Mouse (Mus musculus) limb, embryonic 11.5 days (tissue): ENCODE measurements around the gene Sgip1. TPM values are rescaled to one million over a fixed set of nuclear protein-coding genes. Genes with fewer than 3 reads are reported as not detected.

Source experiments
- ATAC-seq: fragments of 200-750 bp; cut with Nextera tagmentation; 2 replicates; pipeline ENCODE4 v1.8.0; 2017; ENCODE audit warnings: low read depth; ENCODE audit not compliant: insufficient number of reproducible peaks, low FRiP score, low TSS enrichment
- DNase-seq: peaks from one replicate; pipeline ENCODE4 v3.0.0-alpha.2; 2015; ENCODE audit warnings: low spot score
- H3K27ac ChIP-seq: fragments of 300-500 bp; sonication (generic); replicated peaks from 2 replicates; pipeline ENCODE4 v1.5.1; 2014; ENCODE audit warnings: low read depth, mild to moderate bottlenecking, low read length
- H3K27me3 ChIP-seq: fragments of 300-500 bp; sonication (generic); 2 replicates; pipeline ENCODE4 v1.6.1; 2014; ENCODE audit warnings: mild to moderate bottlenecking, low read length, mixed read lengths; ENCODE audit not compliant: control insufficient read depth, insufficient read depth
- H3K36me3 ChIP-seq: fragments of 300-500 bp; sonication (generic); 2 replicates; pipeline ENCODE4 v1.6.1; 2014; ENCODE audit warnings: mild to moderate bottlenecking, low read length, moderate library complexity, mixed read lengths; ENCODE audit not compliant: control insufficient read depth, insufficient read depth
- H3K4me1 ChIP-seq: fragments of 300-500 bp; sonication (generic); 2 replicates; pipeline ENCODE4 v1.6.1; 2014; ENCODE audit warnings: low read length, mixed read lengths; ENCODE audit not compliant: control insufficient read depth, insufficient read depth
- H3K4me2 ChIP-seq: fragments of 300-500 bp; sonication (generic); 2 replicates; pipeline ENCODE4 v1.6.1; 2014; ENCODE audit warnings: low read depth, mild to moderate bottlenecking, moderate library complexity; ENCODE audit not compliant: severe bottlenecking
- H3K4me3 ChIP-seq: fragments of 300-500 bp; sonication (generic); 2 replicates; pipeline ENCODE4 v1.5.1; 2014; ENCODE audit warnings: low read depth, low read length
- H3K9ac ChIP-seq: fragments of 300-500 bp; sonication (generic); 2 replicates; pipeline ENCODE4 v1.6.1; 2014; ENCODE audit warnings: mild to moderate bottlenecking, low read length
- H3K9me3 ChIP-seq: fragments of 300-500 bp; sonication (generic); 2 replicates; pipeline ENCODE4 v1.6.1; 2016; ENCODE audit warnings: low read length; ENCODE audit not compliant: control insufficient read depth
- WGBS: fragments of 180-500 bp; shearing (Covaris S2); extraction: QIAGEN DNeasy Blood & Tissue Kit; methylation state at CpG from one replicate; pipeline ENCODE4 v1.1.7; 2014; 5-methylcytosine and 5-hydroxymethylcytosine counted together
- polyA plus RNA-seq: library from polyadenylated mRNA; unstranded; fragments of >200 nt; fragmentation: Nextera tagmentation; extraction: Ambion mirVana; gene quantifications from 2 replicates; pipeline ENCODE4 v1.2.1, GENCODE M21; 2014

The Sgip1 gene
- polyA plus RNA-seq, 1 experiment from 2014 or later, result 5.2 TPM

DNA sequence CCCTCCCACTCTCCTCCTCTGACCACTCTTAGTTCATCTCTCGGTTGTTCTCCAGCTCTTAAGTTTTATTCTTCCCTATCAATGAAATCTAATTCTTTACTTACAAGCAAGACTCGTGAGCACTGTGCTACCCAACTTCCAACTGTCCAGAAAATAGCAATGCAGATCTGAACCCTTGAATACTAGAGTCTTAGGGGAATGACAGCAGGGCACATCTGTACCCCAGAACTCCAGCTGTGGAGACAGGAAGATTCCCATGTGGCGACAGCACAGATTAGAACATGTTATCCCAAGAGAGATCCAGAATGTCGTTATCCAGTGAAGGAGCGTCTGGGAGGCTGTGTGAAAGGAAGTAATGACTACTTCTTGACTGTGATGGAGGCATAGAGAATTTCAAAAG lies 265.2 kb downstream of the Sgip1 start:
- ATAC-seq (no peak), DNase-seq (no peak)
- Histone ChIP-seq H3K27me3 (no peaks in the 10 kb centered on the region), H3K27ac (peak overlapping the region; percentile 55), H3K36me3 (no peaks in the 10 kb centered on the region), H3K4me1 (peaks cover 12% of the 10 kb centered on the region), H3K9ac (no peak overlapping the region), H3K4me2 (no peak overlapping the region), H3K9me3 (no peaks in the 10 kb centered on the region), H3K4me3 (no peak overlapping the region)
- WGBS, result 79% methylated on average over 5 of the region's 5 CpGs

DNA sequence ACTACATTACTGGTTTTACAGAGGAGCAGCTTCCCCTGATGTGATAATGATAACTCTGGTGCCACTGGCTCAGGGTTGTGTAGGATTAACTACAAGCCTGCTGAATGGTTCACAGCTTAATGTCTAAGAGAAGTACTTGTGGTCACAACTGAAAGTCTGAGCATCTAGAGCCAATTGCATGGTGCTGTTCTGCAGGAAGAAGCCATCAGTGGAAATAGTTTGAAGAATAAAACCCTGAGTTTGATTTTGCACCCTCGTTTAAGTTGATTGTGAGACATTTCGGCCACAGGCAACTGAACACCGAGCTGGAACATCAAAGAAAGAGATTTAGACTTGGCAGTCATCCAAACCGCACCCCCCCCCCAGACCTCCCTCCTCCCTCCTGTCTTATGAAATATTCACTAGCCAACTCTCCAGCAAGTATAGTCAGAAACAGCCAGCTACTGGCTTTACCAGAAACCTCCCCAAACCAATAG lies 265.9 kb downstream of the Sgip1 start:
- Histone ChIP-seq H3K4me2 (no peak overlapping the region), H3K4me3 (no peak overlapping the region), H3K9me3 (no peaks in the 10 kb centered on the region), H3K36me3 (no peaks in the 10 kb centered on the region), H3K4me1 (peaks cover 16% of the 10 kb centered on the region), H3K27me3 (no peaks in the 10 kb centered on the region), H3K9ac (no peak overlapping the region), H3K27ac (no peak overlapping the region)
- DNase-seq (peak; percentile 49), ATAC-seq (peak; percentile 48; the same call in 1 of the 2 replicates)
- 27% methylated on average over 4 of the region's 4 CpGs for WGBS

DNA sequence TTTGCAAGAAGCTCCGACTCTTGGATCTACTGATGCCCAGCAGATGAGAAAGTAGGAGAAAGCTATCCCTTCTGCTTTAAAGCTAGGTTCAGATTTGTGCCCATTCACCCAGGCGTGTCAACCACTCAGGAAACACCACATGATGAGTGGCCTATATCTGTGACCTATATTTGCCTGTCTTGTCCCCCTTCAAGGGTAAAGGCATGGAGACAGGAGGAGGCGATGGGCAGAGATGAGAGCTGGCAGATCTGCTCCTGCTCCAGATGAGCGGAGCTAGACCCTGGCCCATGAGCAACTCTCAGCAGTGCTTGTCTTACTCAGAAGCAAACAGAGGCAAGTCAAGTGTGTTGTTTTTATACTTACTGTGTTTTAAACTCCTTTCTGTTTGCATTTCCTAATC lies 269.6 kb downstream of the Sgip1 start:
- no peak overlapping the region for H3K4me3 ChIP-seq
- no peak for ATAC-seq
- H3K9ac ChIP-seq, result no peak overlapping the region
- H3K27me3 ChIP-seq, result no peaks in the 10 kb centered on the region
- WGBS, result 86% methylated on average over 4 of the region's 4 CpGs
- no peaks in the 10 kb centered on the region for H3K36me3 ChIP-seq
- H3K27ac ChIP-seq, result no peak overlapping the region
- H3K4me1 ChIP-seq, result peaks cover 19% of the 10 kb centered on the region
- no peak overlapping the region for H3K4me2 ChIP-seq
- DNase-seq, result no peak
- no peaks in the 10 kb centered on the region for H3K9me3 ChIP-seq

DNA sequence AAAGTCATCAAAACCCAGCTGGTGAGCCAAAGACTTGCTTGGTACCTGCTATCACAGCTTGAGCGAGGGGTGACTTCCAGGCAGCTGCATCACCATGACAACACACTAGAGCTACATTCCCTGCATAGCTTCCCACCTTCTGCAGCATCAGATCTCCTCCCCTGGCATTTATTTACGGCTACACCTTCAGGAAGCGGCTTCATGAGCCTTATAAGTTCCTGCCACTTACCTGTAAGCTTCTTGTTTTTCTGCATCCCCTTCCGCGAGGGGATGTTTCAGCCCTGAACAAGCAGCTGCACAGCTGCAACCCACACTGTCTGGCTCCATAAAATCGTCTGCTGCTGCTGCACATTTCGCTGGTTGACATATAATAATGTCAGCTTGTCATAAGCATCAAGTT lies 270.7 kb downstream of the Sgip1 start:
- H3K36me3 ChIP-seq, result no peaks in the 10 kb centered on the region
- no peak overlapping the region for H3K27ac ChIP-seq
- no peak for ATAC-seq
- peaks cover 14% of the 10 kb centered on the region for H3K4me1 ChIP-seq
- H3K9me3 ChIP-seq, result no peaks in the 10 kb centered on the region
- no peak for DNase-seq
- H3K4me2 ChIP-seq, result no peak overlapping the region
- no peaks in the 10 kb centered on the region for H3K27me3 ChIP-seq
- H3K9ac ChIP-seq, result no peak overlapping the region
- H3K4me3 ChIP-seq, result no peak overlapping the region
- WGBS, result 23% methylated on average over 7 of the region's 7 CpGs

DNA sequence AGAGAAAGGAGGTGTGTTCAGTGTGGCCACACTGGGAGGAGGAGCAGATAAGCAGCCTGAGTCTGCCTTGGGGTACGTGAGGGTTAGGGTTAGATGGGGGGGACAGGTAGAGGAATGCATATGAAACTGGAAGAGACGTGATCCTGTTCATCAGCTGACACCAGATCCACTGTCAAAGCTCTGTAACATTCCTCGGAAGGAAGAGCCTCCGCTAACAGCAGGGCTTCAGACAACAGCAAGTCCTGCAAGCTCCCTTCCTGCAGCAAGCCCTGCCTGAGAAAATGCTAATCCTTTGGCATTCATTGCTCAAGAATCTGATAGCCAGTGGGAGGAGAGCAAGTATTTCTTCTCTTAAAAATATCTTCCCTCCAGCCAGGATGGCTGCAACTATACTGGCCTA lies 272.4 kb downstream of the Sgip1 start:
- WGBS, result 14% methylated on average over 4 of the region's 4 CpGs
- Histone ChIP-seq H3K4me3 (no peak overlapping the region), H3K9me3 (no peaks in the 10 kb centered on the region), H3K9ac (no peak overlapping the region), H3K27me3 (no peaks in the 10 kb centered on the region), H3K4me1 (peaks cover 9% of the 10 kb centered on the region), H3K36me3 (no peaks in the 10 kb centered on the region), H3K27ac (no peak overlapping the region), H3K4me2 (no peak overlapping the region)
- ATAC-seq (no peak), DNase-seq (no peak)

Other genes starting within 250 kb of the Sgip1 start
- gene Tctex1d1, start 237.3 kb downstream of the Sgip1 start, polyA plus RNA-seq, result 0.14 and 0.37 TPM in 2 replicates